Mouse (Mus musculus) forebrain, postnatal 0 days (tissue): Measurements from ENCODE around the gene Grk4. TPM values are rescaled to one million over a fixed set of nuclear protein-coding genes. Genes with fewer than 3 reads are reported as not detected.
A peak's percentile ranks its signal among the peaks of the same experiment; 100 is the strongest.

ENCODE experiments used
- ATAC-seq: fragments of 200-750 bp; cut with Nextera tagmentation; 2 replicates; pipeline ENCODE4 v1.8.0; 2017; ENCODE audit warnings: mild to moderate bottlenecking, moderate library complexity
- DNase-seq: peaks from one replicate; pipeline ENCODE4 v3.0.0-alpha.2; 2015
- H3K27ac ChIP-seq: fragments of 300-500 bp; sonication (generic); 2 replicates; pipeline ENCODE4 v1.5.1; 2014; ENCODE audit warnings: low read depth, mild to moderate bottlenecking, antibody characterized with exemption, low read length, moderate library complexity, mixed read lengths
- H3K27me3 ChIP-seq: fragments of 300-500 bp; sonication (generic); 2 replicates; pipeline ENCODE4 v1.6.1; 2014; ENCODE audit warnings: mild to moderate bottlenecking, low read length, mixed read lengths; ENCODE audit not compliant: insufficient read depth
- H3K36me3 ChIP-seq: fragments of 300-500 bp; sonication (generic); 2 replicates; pipeline ENCODE4 v1.6.1; 2014; ENCODE audit warnings: mild to moderate bottlenecking, moderate library complexity; ENCODE audit not compliant: insufficient read depth
- H3K4me1 ChIP-seq: fragments of 300-500 bp; sonication (generic); 2 replicates; pipeline ENCODE4 v1.6.1; 2014; ENCODE audit warnings: antibody characterized with exemption; ENCODE audit not compliant: insufficient read depth
- H3K4me2 ChIP-seq: fragments of 300-500 bp; sonication (generic); 2 replicates; pipeline ENCODE4 v1.6.1; 2014; ENCODE audit warnings: low read depth, mild to moderate bottlenecking, moderate library complexity
- H3K4me3 ChIP-seq: fragments of 300-500 bp; sonication (generic); 2 replicates; pipeline ENCODE4 v1.5.1; 2014; ENCODE audit warnings: low read depth, low read length, mixed read lengths
- H3K9ac ChIP-seq: fragments of 300-500 bp; sonication (generic); 2 replicates; pipeline ENCODE4 v1.6.1; 2014; ENCODE audit warnings: mild to moderate bottlenecking
- H3K9me3 ChIP-seq: fragments of 300-500 bp; sonication (generic); 2 replicates; pipeline ENCODE4 v1.6.1; 2016; ENCODE audit warnings: low read length
- CTCF ChIP-seq: sonication (generic); IDR thresholded peaks from 2 replicates; pipeline ENCODE4 v1.5.1; 2016; ENCODE audit warnings: antibody characterized with exemption, control low read depth, low read depth
- WGBS: fragments of 180-500 bp; shearing (Covaris S2); extraction: QIAGEN DNeasy Blood & Tissue Kit; methylation state at CpG from one replicate; pipeline ENCODE4 v1.1.7; 2014; 5-methylcytosine and 5-hydroxymethylcytosine counted together
- polyA plus RNA-seq: library from polyadenylated mRNA; unstranded; fragments of >200 nt; fragmentation: Nextera tagmentation; extraction: Ambion mirVana; gene quantifications from 2 replicates; pipeline ENCODE4 v1.2.1, GENCODE M21; 2015
- total RNA-seq: library from RNA; depleted of rRNA; stranded (reverse); fragments of >200 nt; gene quantifications from 2 replicates; pipeline ENCODE4 v1.2.3, GENCODE M21; 2014

The Grk4 gene
- total and polyA plus RNA-seq, 2 experiments from 2014 or later = 3.5 to 3.6 TPM

DNA sequence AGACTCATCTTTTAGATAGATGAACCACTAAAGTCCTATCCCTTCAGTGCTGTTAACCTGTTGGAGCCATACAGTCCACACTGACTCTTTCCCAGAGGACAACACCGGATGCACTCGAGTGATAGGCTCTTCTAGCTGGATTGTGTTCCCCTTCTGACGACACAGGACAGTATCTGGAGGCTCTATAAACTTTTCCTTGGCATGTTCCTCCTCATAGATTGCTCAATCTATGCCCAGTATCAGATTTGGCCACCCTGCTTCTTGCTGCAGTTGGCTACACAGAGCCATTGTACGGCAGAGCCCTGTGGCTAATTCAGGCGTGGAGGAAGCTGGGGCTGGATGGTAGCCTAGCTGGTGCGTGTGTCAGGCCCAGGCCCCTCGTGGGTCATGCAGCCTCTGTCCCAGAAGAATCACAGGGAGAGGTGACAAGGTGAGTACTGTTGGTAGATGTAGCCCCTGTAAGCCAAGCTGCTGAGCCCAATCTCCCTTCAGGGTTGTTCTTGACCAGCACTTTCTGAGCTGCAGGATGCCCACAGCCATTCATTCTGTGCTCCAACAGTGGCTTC is 22.5 kb upstream of the Grk4 start:
- H3K9ac ChIP-seq = no peak overlapping the region
- no peak for DNase-seq
- H3K4me2 ChIP-seq = no peak overlapping the region
- H3K4me1 ChIP-seq = peaks cover 8% of the 10 kb centered on the region; the same call in 1 of the 2 replicates
- peaks cover 66% of the 10 kb centered on the region for H3K36me3 ChIP-seq
- TF ChIP-seq CTCF = no peak
- no peak overlapping the region for H3K4me3 ChIP-seq
- 84% methylated on average over 7 of the region's 7 CpGs for WGBS
- H3K9me3 ChIP-seq = no peaks in the 10 kb centered on the region
- no peaks in the 10 kb centered on the region for H3K27me3 ChIP-seq
- 0 out of 2 replicates have a peak overlapping the region, but pooled peaks have one; percentile 93 for H3K27ac ChIP-seq
- ATAC-seq = no peak

DNA sequence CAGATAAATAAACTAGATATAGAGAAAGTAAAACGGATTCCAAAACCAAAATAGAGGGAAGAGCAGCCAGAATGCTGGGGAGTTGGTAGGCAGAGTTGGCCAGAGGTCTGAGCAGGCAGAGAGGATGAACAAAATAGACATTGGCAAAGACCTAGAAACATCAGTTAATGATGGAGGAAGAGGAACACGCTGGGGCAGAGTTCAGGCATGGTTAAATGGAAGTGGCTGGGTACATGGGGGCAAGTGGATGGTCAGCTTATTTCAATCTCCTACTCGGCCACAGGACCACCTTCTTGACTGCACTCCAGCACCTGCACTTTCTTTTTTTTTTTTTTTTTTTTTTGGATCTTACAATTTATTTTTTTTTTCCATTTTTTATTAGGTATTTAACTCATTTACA is 18.2 kb upstream of the Grk4 start:
- H3K9ac ChIP-seq = no peak overlapping the region
- 89% methylated on average over 3 of the region's 3 CpGs for WGBS
- no peaks in the 10 kb centered on the region for H3K4me1 ChIP-seq
- no peak for TF ChIP-seq CTCF
- H3K27me3 ChIP-seq = no peaks in the 10 kb centered on the region
- H3K4me2 ChIP-seq = no peak overlapping the region
- DNase-seq (no peak), ATAC-seq (no peak)
- H3K27ac ChIP-seq = no peak overlapping the region
- peaks cover 83% of the 10 kb centered on the region for H3K36me3 ChIP-seq
- H3K9me3 ChIP-seq = no peaks in the 10 kb centered on the region
- H3K4me3 ChIP-seq = no peak overlapping the region

DNA sequence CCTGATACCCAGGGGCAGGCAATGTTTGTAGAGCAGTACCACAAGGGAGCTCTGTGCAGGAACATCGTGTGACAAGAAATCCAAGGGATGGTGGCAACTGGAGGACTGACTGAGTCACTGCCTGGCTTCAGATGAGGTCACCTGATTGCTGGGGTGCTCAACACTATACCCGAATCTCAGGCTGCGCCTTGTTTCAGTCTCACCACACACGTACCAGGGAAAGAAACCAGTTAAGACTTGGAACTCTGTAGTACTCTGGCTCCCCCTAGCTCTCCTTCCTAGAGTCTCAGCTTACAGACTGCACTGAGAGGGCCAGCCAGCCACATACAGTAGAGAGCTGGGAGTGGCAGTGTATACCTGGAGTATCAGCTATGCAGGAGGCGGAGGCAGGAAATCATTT is 17.2 kb upstream of the Grk4 start:
- Histone ChIP-seq H3K9ac (no peak overlapping the region), H3K36me3 (peaks cover 87% of the 10 kb centered on the region), H3K4me2 (no peak overlapping the region), H3K9me3 (no peaks in the 10 kb centered on the region), H3K27me3 (no peaks in the 10 kb centered on the region), H3K4me1 (no peaks in the 10 kb centered on the region), H3K4me3 (no peak overlapping the region), H3K27ac (no peak overlapping the region)
- WGBS = 62% methylated on average over 5 of the region's 5 CpGs
- ATAC-seq (peak; percentile 92), DNase-seq (peak; percentile 67)
- TF ChIP-seq CTCF = peak; percentile 75

DNA sequence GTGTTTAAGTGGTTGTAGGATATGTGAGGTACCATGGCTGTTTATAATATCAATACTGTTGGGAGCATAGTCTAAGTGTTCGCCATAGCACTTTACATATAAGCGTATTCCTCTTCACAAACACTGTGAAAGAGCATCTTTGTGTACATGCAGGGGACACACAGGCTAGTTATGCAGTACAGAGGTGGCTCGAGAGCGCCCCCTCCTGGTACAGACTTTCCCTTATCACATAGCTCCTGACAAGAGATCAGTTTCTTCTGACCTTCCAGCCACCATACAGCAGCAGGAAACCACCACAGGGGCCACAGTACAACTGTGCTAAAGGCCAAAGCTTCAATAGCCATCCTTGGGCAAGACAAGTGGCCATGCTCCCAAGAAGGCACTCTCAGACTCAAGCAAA is 12.6 kb upstream of the Grk4 start:
- Histone ChIP-seq H3K27me3 (no peaks in the 10 kb centered on the region), H3K9ac (no peak overlapping the region), H3K4me3 (no peak overlapping the region), H3K4me1 (no peaks in the 10 kb centered on the region), H3K27ac (no peak overlapping the region), H3K9me3 (no peaks in the 10 kb centered on the region), H3K36me3 (peaks cover 94% of the 10 kb centered on the region), H3K4me2 (no peak overlapping the region)
- DNase-seq (peak; percentile 64), ATAC-seq (0 out of 2 replicates have a peak, but pooled peaks have one; percentile 54)
- WGBS = 36% methylated on average over 4 of the region's 4 CpGs
- TF ChIP-seq CTCF = peak; percentile 74

DNA sequence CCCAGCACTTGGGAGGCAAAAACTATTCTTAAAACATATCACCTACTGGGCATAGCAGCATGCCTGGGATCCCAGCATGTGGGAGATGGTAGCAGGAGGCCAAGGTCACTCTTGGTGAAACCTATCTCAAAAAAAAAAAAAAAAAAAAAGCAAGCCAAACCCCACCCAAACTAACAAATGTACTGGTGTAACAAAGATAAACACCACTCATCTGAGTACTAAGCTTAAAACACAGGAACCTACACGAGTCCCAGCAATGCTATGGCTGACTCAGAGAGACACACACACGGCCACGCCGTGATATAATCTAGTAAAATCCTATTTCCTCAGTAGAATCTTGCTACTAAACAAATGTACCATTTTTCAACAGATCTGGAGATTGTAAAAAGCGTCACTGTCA is 7.2 kb upstream of the Grk4 start:
- Histone ChIP-seq H3K9me3 (no peaks in the 10 kb centered on the region), H3K27ac (no peak overlapping the region), H3K36me3 (peaks cover 88% of the 10 kb centered on the region), H3K4me1 (no peaks in the 10 kb centered on the region), H3K4me2 (no peak overlapping the region), H3K4me3 (no peak overlapping the region), H3K27me3 (no peaks in the 10 kb centered on the region), H3K9ac (no peak overlapping the region)
- WGBS = 96% methylated on average over 5 of the region's 5 CpGs
- TF ChIP-seq CTCF = no peak
- ATAC-seq (no peak), DNase-seq (no peak)

DNA sequence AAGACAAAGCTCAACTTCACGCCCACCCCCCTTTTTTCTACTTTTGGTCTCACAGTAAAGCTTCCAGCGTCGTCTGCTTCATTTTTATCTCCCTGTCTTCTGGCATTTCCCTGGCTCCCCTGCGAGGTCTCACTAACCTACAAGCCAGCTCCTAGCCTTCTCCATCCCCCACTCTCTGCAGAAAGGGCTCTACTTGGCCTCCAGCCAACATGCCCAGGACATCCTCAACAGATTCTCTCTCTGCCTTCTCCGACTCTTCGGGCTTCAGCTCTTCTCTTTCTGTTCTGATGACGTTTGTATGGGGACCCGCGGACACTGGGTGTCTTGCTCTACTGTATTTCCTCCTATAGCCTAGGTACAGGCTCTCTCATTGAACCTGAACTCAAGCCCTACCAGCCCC is 5.3 kb upstream of the Grk4 start:
- 82% methylated on average over 9 of the region's 9 CpGs for WGBS
- ATAC-seq = no peak

DNA sequence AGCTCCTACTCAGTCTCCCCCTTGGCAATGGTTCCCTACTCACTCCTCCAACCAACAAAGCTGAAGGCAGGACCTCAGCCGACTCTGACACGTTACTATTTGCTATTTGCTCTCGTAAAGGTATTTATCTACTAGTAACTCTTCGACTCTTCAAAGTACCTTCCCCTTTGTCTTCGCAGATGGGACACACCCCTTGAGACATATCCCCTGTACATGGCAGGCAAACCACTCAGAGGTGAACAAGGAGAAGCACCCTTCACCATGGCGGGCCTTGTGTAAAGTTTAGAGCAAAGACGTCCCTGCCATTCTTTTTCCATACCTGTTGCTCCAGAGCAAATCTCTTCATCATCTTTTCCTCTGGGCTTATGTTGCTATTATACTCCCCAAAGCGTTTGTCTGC is 2.6 kb upstream of the Grk4 start:
- 95% methylated on average over 8 of the region's 8 CpGs for WGBS
- Histone ChIP-seq H3K27ac (no peak overlapping the region), H3K9ac (no peak overlapping the region), H3K4me1 (peaks cover 6% of the 10 kb centered on the region), H3K27me3 (no peaks in the 10 kb centered on the region), H3K4me2 (no peak overlapping the region), H3K36me3 (peaks cover 42% of the 10 kb centered on the region), H3K4me3 (no peak overlapping the region), H3K9me3 (no peaks in the 10 kb centered on the region)
- DNase-seq (no peak), ATAC-seq (no peak)
- no peak for TF ChIP-seq CTCF

More for the DNA sequence above, 5.3 kb upstream of the Grk4 start:
- TF ChIP-seq CTCF = no peak
- Histone ChIP-seq H3K4me2 (no peak overlapping the region), H3K36me3 (peaks cover 69% of the 10 kb centered on the region), H3K4me3 (no peak overlapping the region), H3K27ac (no peak overlapping the region), H3K9ac (no peak overlapping the region), H3K27me3 (no peaks in the 10 kb centered on the region), H3K4me1 (peaks cover 6% of the 10 kb centered on the region), H3K9me3 (no peaks in the 10 kb centered on the region)
- no peak for DNase-seq
